Mouse (Mus musculus) left cerebral cortex, adult 8-10 months (tissue): ENCODE results near the gene Gm10097. TPM values are rescaled to one million over a fixed set of nuclear protein-coding genes. Genes with fewer than 3 reads are reported as not detected.

Experiments used
- DNase-seq, 2 experiments: peaks; one replicate each; pipeline ENCODE4 v3.0.0; 2022; ENCODE audit warnings: low spot score in 2 of 2
- total RNA-seq, 4 experiments: library from RNA; stranded (reverse); gene quantifications; 2 replicates each; pipeline ENCODE4 v1.2.4; 2022

The Gm10097 gene
- total RNA-seq = not detected

- DNase-seq = no peak
Observed at GRCm38 (mm10) chr10:5068676-5069265, at the start of gene Gm10097. Gene Gm10097 (plus strand): TSS chr10:5069192.

GRCm38 (mm10) chr10:5025906-5026305 is 43.1 kb upstream of the Gm10097 start:
- DNase-seq = no peak

GRCm38 (mm10) chr10:5027208-5027607 is 41.8 kb upstream of the Gm10097 start:
- no peak for DNase-seq

- no peak for DNase-seq
Observed at GRCm38 (mm10) chr10:5028301-5028700, 40.7 kb upstream of the Gm10097 start.

GRCm38 (mm10) chr10:5029161-5029560 is 39.8 kb upstream of the Gm10097 start:
- DNase-seq = no peak

- no peak for DNase-seq
Observed at GRCm38 (mm10) chr10:5029883-5030282, 39.1 kb upstream of the Gm10097 start.

- no peak for DNase-seq
Observed at GRCm38 (mm10) chr10:5032192-5033048, 36.6 kb upstream of the Gm10097 start.

GRCm38 (mm10) chr10:5041254-5041653 is 27.7 kb upstream of the Gm10097 start:
- DNase-seq = no peak

- DNase-seq = no peak
Observed at GRCm38 (mm10) chr10:5044481-5044880, 24.5 kb upstream of the Gm10097 start.

GRCm38 (mm10) chr10:5045213-5045612 is 23.8 kb upstream of the Gm10097 start:
- DNase-seq = no peak

- no peak for DNase-seq
Observed at GRCm38 (mm10) chr10:5045671-5046070, 23.3 kb upstream of the Gm10097 start.

- no peak for DNase-seq
Observed at GRCm38 (mm10) chr10:5056243-5056735, 12.7 kb upstream of the Gm10097 start.

GRCm38 (mm10) chr10:5056940-5057339 is 12.1 kb upstream of the Gm10097 start:
- no peak for DNase-seq

- no peak for DNase-seq
Observed at GRCm38 (mm10) chr10:5057661-5058060, 11.3 kb upstream of the Gm10097 start.

- no peak for DNase-seq
Observed at GRCm38 (mm10) chr10:5058876-5059275, 10.1 kb upstream of the Gm10097 start.

- DNase-seq = no peak
Observed at GRCm38 (mm10) chr10:5059983-5060382, 9.0 kb upstream of the Gm10097 start.

GRCm38 (mm10) chr10:5067113-5067512 is 1.9 kb upstream of the Gm10097 start:
- no peak for DNase-seq

- DNase-seq = no peak
Observed at GRCm38 (mm10) chr10:5070168-5070940, 1.4 kb downstream of the Gm10097 start.

GRCm38 (mm10) chr10:5070941-5071231 is 1.9 kb downstream of the Gm10097 start:
- DNase-seq = no peak

- no peak for DNase-seq
Observed at GRCm38 (mm10) chr10:5072054-5072453, 3.1 kb downstream of the Gm10097 start.

GRCm38 (mm10) chr10:5075724-5076123 is 6.7 kb downstream of the Gm10097 start:
- no peak for DNase-seq

GRCm38 (mm10) chr10:5079945-5080468 is 11.0 kb downstream of the Gm10097 start:
- DNase-seq = no peak
